Mouse (Mus musculus) gastrocnemius, adult 8-10 months (tissue): ENCODE results near the gene Atp5g3. TPM values are rescaled to one million over a fixed set of nuclear protein-coding genes. Genes with fewer than 3 reads are reported as not detected.
"Not testable (repeated sequence)": the region's sequence is repeated elsewhere in the genome, so short reads cannot be mapped to it uniquely, and the experiment has no call there.

Source experiments
- DNase-seq, 2 experiments: peaks; one replicate each; pipeline ENCODE4 v3.0.0; 2022; ENCODE audit warnings: low spot score in 2 of 2
- total RNA-seq, 4 experiments: library from RNA; stranded (reverse); gene quantifications; 2 replicates each; pipeline ENCODE4 v1.2.4; 2022

The Atp5g3 gene
- total RNA-seq: 1,000 to 10,000 TPM in 3 of 4 experiments, 100 to 1,000 TPM in 1; 989 to 1,084 (median 1,053) TPM

DNA sequence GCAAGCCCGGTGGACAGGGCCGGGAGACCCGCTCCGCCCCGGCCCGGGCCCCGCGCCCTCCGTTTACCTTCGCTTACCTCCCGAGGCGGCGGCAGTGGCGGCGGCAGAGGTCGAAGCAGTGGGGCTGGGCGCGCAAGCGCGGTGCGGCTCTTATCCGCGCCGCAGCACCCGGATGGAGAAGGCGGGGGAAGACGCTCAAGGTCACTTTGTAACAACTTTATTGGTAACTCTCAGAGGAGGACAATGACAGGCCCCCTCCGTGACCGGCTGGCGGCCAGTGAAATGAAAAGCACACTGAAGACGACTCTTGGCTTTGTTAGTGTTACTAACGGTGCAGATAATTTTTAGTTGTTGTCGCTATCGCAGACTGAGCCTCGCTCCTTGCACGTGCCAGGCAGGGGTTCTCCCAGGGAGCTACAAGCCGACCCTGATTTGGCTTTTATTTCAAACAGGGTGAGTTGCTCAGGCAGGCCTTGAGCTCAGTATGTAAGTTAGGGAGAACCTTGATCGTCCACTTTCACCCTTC lies at the start of gene Atp5g3:
Gene Atp5g3, minus strand, starts transcription at position 152 of the 526 bp plus-strand sequence.
- peak; percentile 85 to 90 for DNase-seq

DNA sequence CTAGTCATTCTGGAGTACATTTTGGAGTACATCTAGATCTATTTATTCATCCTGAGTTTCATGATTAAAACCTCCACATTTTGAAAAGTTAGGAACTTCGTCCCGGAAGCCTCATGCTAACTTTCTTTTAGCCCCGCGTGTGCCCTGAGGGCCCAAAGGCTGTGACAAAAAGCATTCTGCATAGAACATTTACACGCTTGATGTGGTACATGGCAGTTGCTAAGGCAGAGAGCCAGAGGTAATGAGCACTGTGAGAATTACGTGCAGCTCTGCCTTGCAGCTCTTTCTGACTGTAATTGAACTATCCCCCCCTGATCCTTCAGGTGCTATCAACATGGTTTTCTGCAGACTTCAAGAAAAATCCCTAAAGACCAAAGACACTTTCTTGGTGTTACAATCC lies 47.2 kb upstream of the Atp5g3 start:
- DNase-seq: no peak

DNA sequence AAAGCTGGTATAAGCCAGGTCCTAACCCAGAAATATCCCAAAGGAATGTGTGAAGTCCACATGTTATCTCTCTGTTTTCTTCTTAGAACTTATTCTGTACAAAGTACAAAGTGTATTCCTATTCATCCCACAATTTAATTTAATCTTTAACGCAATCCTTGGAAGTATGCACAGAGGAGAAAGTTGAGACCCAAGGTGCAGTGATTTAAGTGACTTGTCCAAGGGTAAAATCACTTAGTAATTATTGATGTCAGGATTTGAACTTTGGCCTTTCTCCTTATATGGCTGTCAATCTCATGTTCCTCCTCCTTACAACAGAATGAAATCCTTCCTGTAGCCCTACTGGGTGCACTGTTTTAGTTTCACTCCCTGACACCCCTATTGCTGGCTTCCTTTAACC lies 42.5 kb upstream of the Atp5g3 start:
- no peak for DNase-seq

DNA sequence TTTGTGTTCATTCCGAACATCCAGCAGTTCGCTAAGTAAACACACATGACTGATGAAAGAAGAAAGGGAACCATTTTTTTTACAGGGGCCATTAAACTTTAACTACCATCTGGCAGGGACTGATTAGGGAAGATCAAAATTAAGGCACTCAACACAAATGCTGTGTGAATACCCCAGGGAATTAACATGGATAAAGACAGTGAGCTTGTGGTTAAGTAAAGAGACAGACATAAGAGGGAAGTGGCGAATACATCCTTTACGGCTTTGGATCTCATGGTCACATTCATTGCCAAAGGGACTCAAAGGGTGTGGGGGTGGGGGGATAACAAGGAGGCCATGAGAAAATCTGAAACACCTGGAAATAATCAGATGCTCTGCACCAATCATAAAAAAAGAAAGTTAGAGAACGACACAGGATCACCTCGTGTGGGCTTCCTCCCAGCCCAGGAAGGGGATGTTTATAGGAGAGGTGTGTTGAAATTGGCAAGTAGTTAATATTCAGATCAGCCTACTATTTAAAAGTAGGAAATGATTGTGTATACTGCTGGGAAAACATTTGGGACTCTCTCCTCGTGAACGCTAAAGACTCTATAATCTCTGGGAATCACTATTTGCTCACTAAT lies 41.6 kb upstream of the Atp5g3 start:
- no peak for DNase-seq

DNA sequence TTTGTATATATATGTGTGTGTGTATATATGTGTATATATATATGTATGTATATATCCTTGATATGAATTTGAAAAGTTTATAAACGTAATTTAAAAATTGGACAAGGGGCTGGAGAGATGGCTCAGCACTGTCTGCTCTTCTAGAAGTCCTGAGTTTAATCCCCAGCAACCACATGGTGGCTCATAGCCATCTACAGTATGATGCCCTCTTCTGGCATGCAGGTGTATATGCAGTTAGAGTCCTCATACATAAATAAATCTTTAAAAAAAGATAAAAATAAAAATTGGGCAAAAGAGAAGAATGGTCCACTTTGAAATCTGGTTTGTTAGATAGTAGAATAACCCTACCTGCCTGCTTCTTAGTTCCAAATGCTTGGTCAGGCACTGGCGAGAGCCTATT lies 36.2 kb upstream of the Atp5g3 start:
- no peak for DNase-seq

DNA sequence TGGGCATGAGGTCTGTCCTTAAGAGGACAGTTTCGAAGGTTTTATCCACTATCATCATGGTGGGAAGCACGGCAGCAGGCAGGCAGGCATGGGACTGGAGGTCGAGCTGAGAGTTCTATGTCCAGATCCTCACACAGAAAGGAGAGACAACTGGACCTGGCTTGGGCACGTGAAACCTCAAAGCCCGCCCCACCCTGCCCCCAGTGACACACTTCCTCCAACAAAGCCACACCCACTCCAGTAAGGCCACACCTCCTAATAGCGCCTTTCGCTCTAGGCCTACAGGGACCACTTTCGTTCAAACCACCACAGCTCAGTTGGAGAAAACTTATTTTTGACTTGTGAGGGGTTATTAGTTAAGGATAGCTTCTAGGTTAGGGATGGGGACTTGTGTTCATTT lies 32.6 kb upstream of the Atp5g3 start:
- no peak for DNase-seq

DNA sequence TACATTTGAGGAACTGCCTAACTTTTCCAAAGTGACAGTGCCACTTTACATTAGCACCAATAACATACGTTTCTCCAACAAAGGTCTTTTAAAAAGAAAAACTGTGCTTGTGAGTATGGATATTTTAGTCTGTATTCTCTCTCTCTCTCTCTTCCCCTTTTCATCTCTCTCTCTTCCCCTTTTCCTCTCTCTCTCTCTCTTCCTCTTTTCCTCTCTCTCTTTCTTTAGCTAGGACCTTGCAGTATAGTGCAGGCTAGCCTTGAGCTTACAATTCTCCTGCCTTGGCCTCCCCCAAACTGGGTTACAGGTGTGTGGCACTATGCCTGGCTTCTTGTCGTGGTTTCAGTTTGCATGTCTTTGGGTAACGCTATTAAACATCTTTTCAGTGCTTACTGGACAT lies 31.7 kb upstream of the Atp5g3 start:
- no peak for DNase-seq

DNA sequence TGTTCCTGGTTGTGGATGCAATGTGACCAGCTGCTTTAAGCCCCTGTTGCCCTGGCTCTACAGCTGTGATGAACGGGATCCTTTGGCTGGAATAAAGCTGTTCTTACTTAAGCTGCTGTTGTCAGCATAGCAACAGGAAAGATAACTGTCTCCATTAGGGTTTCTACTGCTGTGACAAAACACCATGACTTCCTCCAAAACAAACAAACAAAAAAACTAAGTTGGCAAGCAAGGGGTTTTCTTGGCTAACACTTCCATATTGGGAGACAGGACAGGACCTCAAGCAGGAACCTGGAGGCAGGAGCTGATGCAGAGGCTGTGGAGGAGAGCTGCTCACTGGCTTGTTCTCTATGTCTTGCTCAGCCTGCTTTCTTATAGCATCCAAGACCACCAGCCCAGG lies 30.2 kb upstream of the Atp5g3 start:
- DNase-seq: no peak

DNA sequence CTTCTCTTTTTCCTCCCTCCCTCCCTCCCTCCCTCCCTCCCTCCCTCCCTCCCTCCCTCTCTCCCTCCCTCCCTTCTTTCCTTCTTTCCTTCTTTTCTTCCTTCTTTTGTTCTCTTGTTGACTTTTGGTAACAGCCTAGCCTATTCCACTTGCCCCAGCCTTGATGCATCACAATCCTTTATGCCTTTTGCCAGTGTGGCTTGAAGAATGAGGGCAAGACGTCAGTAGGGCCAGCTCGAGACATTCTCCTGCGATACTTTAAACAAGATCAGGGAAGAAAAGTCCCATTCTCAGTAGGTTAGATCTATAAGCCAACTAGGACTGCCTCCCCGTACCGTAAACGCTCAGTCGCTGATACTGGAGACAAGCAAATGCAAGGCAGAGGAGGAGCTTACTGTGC lies 29.3 kb upstream of the Atp5g3 start:
- no peak for DNase-seq

DNA sequence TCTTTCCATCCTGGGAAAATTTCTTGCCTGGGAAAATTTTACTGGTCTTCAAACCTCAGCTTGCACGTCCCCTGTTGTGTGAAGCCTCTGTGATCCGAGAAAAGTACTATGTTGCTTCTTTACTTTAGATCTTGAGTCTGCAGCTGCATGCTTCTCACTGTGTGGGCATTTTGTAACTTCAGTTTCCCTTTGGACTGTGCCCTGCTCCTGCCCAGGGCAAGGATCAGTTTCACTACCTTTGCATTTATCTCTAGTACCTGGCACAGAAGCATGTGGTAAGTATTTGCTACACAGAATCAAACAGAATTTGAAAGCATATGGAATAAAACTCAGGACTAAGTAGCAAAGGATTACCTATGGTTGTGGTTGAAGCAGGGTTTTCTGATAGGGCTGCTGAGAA lies 27.8 kb upstream of the Atp5g3 start:
- DNase-seq: no peak

DNA sequence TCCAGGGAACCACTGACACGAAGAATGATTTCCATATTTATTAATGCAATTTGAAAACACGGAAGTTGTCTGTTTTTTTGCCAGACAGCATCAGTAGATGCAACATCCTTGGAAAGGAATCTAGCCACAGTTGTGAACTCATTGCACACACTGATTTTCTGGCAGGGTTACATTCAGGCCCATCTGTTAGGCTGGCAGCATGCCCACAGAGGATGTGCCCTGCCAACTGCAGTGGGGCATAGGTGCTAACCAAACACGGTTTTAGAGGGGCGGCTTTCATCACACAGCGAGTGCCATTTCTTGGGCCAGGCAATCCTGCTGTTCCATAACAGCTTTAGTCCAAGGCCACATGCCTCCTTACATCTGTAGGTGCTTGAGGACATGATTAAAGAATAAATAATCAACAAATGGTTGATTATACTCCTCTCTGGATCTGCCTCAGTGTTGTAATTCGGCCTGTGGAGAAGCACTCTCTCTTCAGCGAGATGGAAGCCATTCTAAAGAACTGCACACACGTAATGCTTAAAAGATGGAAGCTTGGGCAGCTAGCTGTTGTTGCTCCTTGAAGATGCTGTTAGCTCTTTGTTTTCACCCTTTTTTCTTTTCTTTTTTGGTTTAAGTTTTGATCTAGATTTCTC lies 21.7 kb upstream of the Atp5g3 start:
- DNase-seq: no peak

DNA sequence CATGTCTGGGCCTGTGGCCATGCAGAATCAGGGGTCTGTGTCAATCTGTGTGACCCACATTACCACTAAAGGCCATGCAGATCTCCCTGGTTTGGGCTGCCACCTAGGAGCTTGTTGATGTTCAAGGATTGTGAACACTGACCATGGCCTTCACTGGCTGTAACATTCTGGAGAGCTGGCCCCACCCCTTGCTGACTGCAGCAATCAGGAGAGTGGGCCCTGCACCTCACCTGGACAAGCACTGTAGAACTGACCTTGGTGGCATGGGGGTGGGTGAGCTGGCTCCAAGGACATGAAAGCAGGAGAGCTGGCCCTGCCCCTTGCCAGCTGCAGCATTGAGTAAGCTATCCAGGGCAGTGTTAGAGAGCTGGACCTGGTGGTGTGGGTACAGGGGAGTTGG lies 16.6 kb upstream of the Atp5g3 start:
- DNase-seq: no peak

DNA sequence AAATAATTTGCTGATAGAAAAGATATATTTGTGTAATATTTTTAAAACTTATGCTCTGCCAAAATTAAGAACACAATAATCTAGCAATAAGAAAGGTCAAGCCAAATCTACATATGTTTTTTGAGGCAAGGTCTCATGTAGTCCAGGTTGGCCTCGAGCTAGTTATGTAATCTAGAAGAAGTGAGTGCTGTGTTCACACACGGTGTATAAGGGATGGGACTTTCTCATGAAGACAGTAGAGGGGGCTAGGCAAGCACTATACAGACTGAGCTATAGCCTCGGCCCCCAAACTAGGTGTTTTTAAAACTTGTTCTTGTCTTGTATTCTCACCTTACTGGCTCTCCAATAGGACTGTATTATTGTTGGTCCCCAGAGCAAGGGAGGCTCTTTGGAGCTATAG lies 14.4 kb upstream of the Atp5g3 start:
- no peak for DNase-seq

DNA sequence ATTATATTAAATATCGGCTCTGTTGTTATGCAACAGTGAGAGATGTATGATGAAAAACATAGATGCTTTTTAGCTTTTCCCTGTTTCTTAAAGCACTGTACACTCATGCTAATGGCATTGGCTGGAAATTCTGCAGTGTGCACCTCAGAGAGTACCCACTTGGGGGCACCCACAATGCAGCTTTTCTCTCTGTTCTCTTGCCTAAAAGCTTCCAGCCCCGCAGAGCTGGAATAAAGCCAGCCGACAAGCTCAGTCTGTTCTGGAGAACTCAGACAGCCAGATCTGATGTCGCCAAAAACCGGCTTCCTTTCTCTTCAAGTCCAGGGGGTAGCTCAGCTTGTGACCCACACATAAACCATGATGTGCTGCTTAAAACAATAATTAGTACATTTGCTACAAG lies 14.0 kb upstream of the Atp5g3 start:
- DNase-seq: peak in 1 of 2 experiments; percentile 7

DNA sequence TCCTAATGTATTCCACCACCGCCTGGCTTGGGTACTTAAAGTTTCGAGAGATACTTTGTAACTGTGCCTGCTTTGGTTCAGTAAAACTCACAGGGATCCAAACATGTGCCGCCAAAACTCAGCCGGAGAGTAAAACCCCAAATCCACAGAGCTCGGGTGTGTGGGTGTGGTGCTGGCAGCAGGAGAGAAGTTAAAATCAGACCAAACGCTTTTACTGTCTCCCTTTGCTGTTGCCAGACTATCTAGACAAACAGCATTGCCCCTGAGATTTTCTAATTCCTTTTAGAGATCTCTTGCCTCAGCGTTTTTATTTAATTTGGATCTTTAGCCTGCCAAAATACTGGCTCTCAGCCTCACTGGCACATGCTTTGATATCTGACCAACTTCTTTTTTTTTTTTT lies 8.5 kb upstream of the Atp5g3 start:
- no peak for DNase-seq

DNA sequence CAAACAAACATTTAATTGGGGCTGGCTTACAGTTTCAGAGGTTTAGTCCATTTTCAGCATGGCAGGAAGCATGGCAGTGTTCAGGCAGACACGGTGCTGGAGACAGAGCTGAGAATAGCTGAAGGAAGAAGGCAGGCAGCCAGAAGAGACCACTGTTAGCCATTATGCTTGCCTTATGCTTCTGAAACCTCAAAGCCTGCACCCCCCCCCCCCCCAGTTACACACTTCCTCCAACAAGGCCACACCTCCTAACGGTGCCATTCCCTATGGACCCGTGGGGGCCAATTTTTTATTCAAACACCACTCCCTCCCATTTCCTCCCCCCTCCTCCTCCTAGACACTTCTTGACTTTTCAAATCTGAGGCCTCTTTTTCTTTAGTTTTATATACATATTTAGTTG lies 1.1 kb upstream of the Atp5g3 start:
- no peak for DNase-seq

DNA sequence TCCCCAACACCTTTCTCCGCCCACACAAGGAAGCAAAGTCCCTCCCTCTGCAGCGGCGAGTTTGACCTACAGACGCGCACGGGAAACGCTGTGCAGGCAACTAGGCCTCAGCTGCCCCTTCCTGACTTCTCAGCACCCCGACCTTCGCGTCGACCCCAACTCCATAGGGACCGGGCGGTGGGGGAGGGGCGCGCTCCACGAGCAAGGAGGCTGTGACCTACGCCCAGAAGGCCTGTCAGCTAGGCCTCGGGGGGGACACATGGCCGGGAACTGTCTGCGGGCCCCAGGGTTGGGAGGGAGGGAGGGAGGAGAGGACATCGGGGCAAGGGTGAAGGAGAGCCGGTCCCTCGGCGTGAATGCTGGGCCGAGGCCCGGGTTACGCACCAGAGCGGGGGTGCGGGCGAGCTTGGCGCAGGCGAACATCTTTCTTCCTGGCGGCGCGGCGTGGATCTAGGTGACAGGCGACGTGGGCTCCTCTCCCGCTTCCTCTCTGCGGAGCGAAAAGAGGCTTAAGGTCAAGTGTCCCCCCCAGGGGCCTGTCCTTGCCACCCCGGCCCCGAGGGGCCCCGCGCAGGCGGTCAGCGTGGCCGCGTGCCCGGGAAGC lies 453 bp downstream of the Atp5g3 start:
- peak; percentile 21 to 46 for DNase-seq

DNA sequence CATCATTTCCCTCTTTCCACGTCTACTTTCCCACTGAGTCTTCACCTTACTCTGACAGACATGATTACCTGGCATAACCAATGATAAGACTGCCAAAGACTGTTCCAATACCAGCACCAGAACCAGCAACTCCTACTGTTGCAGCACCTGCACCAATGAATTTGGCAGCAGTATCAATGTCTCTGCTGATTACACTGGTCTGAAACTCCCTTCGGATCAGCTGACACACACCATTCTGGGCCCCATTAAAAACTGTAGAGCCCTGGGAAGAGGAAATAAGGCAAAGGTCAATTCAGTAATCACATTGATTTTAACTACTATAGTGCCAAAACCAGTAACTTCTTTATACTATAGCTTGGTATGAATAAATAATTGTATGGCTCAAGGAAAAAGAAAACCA lies 2.0 kb downstream of the Atp5g3 start:
- DNase-seq: no peak

DNA sequence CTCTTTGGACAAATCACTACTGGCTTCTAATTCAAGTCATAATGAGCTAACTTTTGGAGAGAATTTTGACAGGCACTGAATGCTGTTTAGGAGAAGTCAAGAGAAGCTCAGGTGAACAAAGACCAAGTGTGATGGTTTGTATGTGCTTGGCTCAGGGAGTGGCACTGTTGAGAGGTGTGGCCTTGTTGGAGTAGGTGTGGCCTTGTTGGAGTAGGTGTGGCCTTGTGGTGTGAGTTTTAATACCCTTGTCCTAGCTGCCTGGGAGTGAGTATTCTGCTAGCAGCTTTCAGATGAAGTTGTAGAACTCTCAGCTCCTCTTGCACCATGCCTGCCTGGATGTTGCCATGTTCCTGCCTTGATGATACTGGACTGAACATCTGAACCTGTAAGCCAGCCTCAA lies 6.4 kb downstream of the Atp5g3 start:
- not testable (repeated sequence) for DNase-seq

DNA sequence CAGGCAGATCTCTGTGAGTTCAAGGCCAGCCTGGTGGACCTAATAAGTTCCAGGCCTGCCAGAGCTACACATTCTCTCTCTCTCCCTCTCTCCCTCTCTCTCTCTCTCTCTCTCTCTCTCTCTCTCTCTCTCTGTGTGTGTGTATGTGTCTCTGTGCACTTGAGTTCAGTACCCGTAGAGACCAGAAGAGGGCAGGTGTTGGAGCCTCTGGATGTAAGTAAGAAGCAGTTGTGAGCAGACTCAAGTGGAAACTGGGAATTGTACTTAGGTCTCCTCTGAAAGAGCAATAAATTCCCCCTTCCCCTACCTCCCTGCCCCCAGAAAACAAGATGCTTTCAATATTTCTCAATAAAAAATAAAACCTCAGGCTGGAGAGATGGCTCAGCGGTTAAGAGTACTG lies 7.6 kb downstream of the Atp5g3 start:
- DNase-seq: no peak

DNA sequence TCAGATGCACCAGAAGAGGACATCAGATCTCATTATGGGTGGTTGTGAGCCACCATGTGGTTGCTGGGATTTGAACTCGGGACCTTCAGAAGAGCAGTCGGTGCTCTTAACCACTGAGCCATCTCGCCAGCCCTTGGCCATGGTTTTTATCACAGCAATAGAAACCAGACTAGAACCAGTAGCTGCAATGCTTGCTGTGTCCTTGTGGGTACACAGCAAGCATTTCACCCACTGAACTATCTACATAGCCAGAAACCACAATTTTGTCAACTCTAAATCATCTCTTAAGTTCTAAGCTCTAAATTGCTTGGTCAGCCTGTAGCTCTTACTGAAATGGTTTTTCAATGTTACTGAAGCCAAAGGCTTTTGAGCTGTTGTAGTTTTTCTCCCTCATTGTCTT lies 8.8 kb downstream of the Atp5g3 start:
- not testable (repeated sequence) for DNase-seq

DNA sequence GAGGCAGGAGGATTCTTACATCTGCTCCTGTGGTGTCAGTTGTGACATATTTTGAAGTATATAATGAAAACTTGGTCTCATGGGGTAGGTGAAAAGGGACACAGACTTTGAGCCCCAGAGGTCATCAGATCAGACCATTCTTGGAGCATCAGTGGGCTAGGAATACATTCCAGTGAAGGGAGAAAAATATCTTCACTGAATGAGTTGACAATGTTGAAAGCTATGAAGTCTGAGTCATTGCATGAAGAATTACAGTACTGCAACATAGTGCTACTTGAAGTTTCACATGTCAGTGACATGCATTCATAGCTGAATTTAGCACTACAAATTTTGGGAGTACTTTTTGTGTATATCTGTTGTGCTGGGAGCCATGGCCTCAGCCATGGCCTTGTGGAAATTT lies 10.0 kb downstream of the Atp5g3 start:
- DNase-seq: no peak

DNA sequence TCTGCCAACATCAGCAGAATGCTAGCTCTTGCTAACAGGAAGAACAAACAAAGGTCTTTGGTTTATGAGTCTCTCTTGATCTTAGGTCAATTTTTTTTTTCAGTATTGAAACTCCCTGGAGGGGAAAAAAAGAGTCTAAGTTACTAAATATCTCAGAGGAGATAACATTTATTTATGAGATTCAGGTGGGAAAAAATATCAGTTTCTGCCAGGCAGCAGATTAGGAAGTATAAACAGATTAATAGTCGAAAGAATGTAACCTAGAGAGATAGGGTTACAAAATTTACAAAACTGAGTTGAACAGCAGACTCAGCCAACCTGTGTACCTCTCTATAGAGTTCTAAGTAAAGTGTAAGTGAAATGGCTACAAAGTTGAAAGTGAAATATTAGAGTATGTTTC lies 10.8 kb downstream of the Atp5g3 start:
- DNase-seq: no peak
